Mouse (Mus musculus) ES-E14 (cell line): ENCODE measurements around the gene Tdrkh. TPM values are rescaled to one million over a fixed set of nuclear protein-coding genes. Genes with fewer than 3 reads are reported as not detected.

Experiments used
- DNase-seq: peaks from one replicate; pipeline ENCODE4 v3.0.0-alpha.2; 2013; ENCODE audit warnings: low read depth, low spot score
- H3K27ac ChIP-seq: 2 replicates; pipeline ENCODE4 v1.5.1; 2012; ENCODE audit warnings: low read depth, mild to moderate bottlenecking, low read length, moderate library complexity, mixed read lengths; ENCODE audit not compliant: poor library complexity, insufficient read depth, severe bottlenecking
- H3K36me3 ChIP-seq: 2 replicates; pipeline ENCODE4 v1.6.1; 2012; ENCODE audit warnings: mild to moderate bottlenecking, low read length, moderate library complexity, mixed read lengths; ENCODE audit not compliant: control insufficient read depth, poor library complexity, insufficient read depth, severe bottlenecking
- H3K4me1 ChIP-seq, 2 experiments: fragments of 150-350 bp in 1 of 2; sonication (generic) in 1 of 2; 2 replicates each; pipeline ENCODE4 v1.6.1; 2012; ENCODE audit warnings: low read length in 2 of 2, mild to moderate bottlenecking in 1 of 2, mixed read lengths in 1 of 2; ENCODE audit not compliant: control insufficient read depth in 2 of 2, insufficient read depth in 2 of 2, poor library complexity in 1 of 2
- H3K4me3 ChIP-seq, 2 experiments: fragments of 150-350 bp in 1 of 2; sonication (generic) in 1 of 2; 2 replicates each; pipeline ENCODE4 v1.5.1; 2012; ENCODE audit warnings: low read length in 2 of 2, low read depth in 1 of 2, mild to moderate bottlenecking in 1 of 2, mixed read lengths in 1 of 2; ENCODE audit not compliant: insufficient read depth in 1 of 2, poor library complexity in 1 of 2, severe bottlenecking in 1 of 2
- H3K9ac ChIP-seq: 2 replicates; pipeline ENCODE4 v1.6.1; 2012; ENCODE audit warnings: low read depth, mild to moderate bottlenecking, low read length, mixed read lengths; ENCODE audit not compliant: poor library complexity, insufficient read depth, severe bottlenecking
- H3K9me3 ChIP-seq: fragments of 150-350 bp; sonication (generic); 2 replicates; pipeline ENCODE4 v1.6.1; 2012; ENCODE audit warnings: low read depth, mild to moderate bottlenecking, low read length; ENCODE audit not compliant: control insufficient read depth, insufficient read depth
- CHD2 ChIP-seq: IDR thresholded peaks from 2 replicates; pipeline ENCODE4 v1.6.1; 2014; ENCODE audit warnings: mild to moderate bottlenecking, low read depth, low read length, inconsistent platforms
- HCFC1 ChIP-seq: IDR thresholded peaks from 2 replicates; pipeline ENCODE4 v1.6.1; 2012; ENCODE audit warnings: low read length, inconsistent platforms, borderline replicate concordance; ENCODE audit not compliant: insufficient read depth
- MAFK ChIP-seq: IDR thresholded peaks from 2 replicates; pipeline ENCODE4 v1.6.1; 2014; ENCODE audit warnings: mild to moderate bottlenecking, low read depth, low read length, inconsistent platforms; ENCODE audit not compliant: insufficient read depth
- ZC3H11A ChIP-seq: IDR thresholded peaks from 2 replicates; pipeline ENCODE4 v1.6.1; 2012; ENCODE audit warnings: low read depth, mild to moderate bottlenecking, inconsistent platforms, low read length, borderline replicate concordance
- ZNF384 ChIP-seq: IDR thresholded peaks from 2 replicates; pipeline ENCODE4 v1.6.1; 2012; ENCODE audit warnings: low read depth, low read length, inconsistent platforms
- in situ Hi-C, 2 experiments: fragments of 600-800 bp; cut with MboI; formaldehyde crosslinking; loops; one replicate each; pipeline ENCODE4 v1.15.1; 2025; ENCODE audit warnings: low sequenced_read_pairs in 2 of 2, inconsistent platforms in 1 of 2; ENCODE audit not compliant: unreplicated experiment in 2 of 2
- total RNA-seq: library from RNA; depleted of rRNA; stranded (reverse); fragments of 300-350 nt; gene quantifications from 2 replicates; pipeline ENCODE4 v1.2.3, GENCODE M21; 2012

Tdrkh gene
- total RNA-seq, 1 experiment, result 3.4 TPM

- H3K27ac ChIP-seq, result no peak overlapping the region
- TF ChIP-seq ZNF384 (no peak), MAFK (no peak), CHD2 (no peak), HCFC1 (no peak), ZC3H11A (no peak)
- H3K9me3 ChIP-seq, result no peaks in the 10 kb centered on the region
- no peak overlapping the region for H3K9ac ChIP-seq
- H3K4me3 ChIP-seq, result no peak overlapping the region
- no peak for DNase-seq
- no peaks in the 10 kb centered on the region for H3K36me3 ChIP-seq
- peaks cover 0 to 19% of the 10 kb centered on the region in 2 experiments for H3K4me1 ChIP-seq
- in situ Hi-C loops, result no loop called here
These were observed 37.9 kb upstream of the Tdrkh start for GRCm38 (mm10) chr3:94375146-94375545.

- in situ Hi-C loops, result no loop called here
These were observed 37.2 kb upstream of the Tdrkh start for GRCm38 (mm10) chr3:94375861-94376260.

GRCm38 (mm10) chr3:94377028-94377923 lies 35.8 kb upstream of the Tdrkh start:
- Histone ChIP-seq H3K9me3 (no peaks in the 10 kb centered on the region), H3K27ac (no peak overlapping the region), H3K4me3 (no peak overlapping the region), H3K4me1 (peaks cover 0 to 16% of the 10 kb centered on the region in 2 experiments), H3K9ac (no peak overlapping the region), H3K36me3 (no peaks in the 10 kb centered on the region)
- no peak for TF ChIP-seq MAFK
- no peak for TF ChIP-seq ZC3H11A
- no peak for TF ChIP-seq HCFC1
- TF ChIP-seq ZNF384, result no peak
- TF ChIP-seq CHD2, result no peak
- DNase-seq, result no peak
- in situ Hi-C loops, result no loop called here

More at GRCm38 (mm10) chr3:94375861-94376260, 37.2 kb upstream of the Tdrkh start:
- H3K4me1 ChIP-seq, result peaks cover 0 to 19% of the 10 kb centered on the region in 2 experiments
- H3K9me3 ChIP-seq, result no peaks in the 10 kb centered on the region
- no peaks in the 10 kb centered on the region for H3K36me3 ChIP-seq
- TF ChIP-seq CHD2 (no peak), MAFK (no peak)
- DNase-seq, result no peak
- H3K9ac ChIP-seq, result no peak overlapping the region
- H3K4me3 ChIP-seq, result no peak overlapping the region
- no peak overlapping the region for H3K27ac ChIP-seq

DNA sequence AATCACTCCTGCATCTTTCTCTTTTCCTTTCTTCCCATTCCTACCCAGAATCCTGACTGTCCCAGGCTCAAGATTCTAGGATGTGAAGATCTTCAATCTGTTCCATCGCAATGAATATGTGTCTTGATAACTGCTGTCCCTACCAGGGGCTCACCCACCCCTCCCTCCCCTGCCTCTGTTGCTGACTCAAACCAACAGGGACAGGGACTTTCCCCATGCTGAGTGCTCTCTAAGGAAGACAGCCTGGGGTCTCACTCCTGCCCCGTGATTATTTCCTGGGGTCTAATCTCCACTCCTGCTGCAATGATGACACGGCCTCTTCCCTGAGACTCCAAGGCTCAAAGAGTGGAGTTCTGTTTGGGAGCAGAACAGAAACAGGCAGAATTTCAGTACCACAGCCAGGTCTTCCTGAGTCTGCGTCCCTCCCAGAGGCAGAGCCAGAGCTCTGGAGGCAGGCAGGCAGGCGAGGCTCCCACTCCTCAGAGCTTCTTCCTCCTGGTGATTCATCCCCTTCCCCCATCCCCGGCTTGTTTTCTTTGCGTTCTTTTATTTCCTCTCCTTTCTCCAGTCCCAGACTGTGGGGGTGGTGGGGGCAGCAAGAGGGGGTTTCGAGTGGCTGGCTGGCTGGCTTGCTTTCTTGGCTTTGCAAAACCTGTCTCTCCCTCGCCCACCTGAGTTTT lies 33.1 kb upstream of the Tdrkh start:
- DNase-seq, result no peak
- Histone ChIP-seq H3K4me1 (peaks cover 0 to 11% of the 10 kb centered on the region in 2 experiments), H3K27ac (no peak overlapping the region), H3K9me3 (no peaks in the 10 kb centered on the region), H3K9ac (no peak overlapping the region), H3K4me3 (no peak overlapping the region), H3K36me3 (no peaks in the 10 kb centered on the region)
- TF ChIP-seq HCFC1 (no peak), ZC3H11A (no peak), CHD2 (no peak), MAFK (no peak)
- in situ Hi-C loops, result no loop called here
